Mouse (Mus musculus) liver, adult 2 months (tissue): ENCODE results near the gene Gpsm3. TPM values are rescaled to one million over a fixed set of nuclear protein-coding genes. Genes with fewer than 3 reads are reported as not detected.

ENCODE experiments used
- DNase-seq: peaks from one replicate; pipeline ENCODE4 v3.0.0-alpha.2; 2011; ENCODE audit warnings: low read depth, low spot score; ENCODE audit errors: extremely low read depth
- H3K27ac ChIP-seq: fragments of 200-500 bp; replicated peaks from 2 replicates; pipeline ENCODE4 v1.5.1; 2012; ENCODE audit warnings: low read depth, mild to moderate bottlenecking, control low read depth, inconsistent platforms, low read length; ENCODE audit not compliant: insufficient read depth
- H3K27me3 ChIP-seq: fragments of 200-500 bp; 2 replicates; pipeline ENCODE4 v1.6.1; 2012; ENCODE audit warnings: mild to moderate bottlenecking, moderate library complexity, low read length, inconsistent platforms; ENCODE audit not compliant: control insufficient read depth, insufficient read depth
- H3K36me3 ChIP-seq: fragments of 200-500 bp; 2 replicates; pipeline ENCODE4 v1.6.1; 2012; ENCODE audit warnings: low read length, inconsistent platforms; ENCODE audit not compliant: control insufficient read depth, insufficient read depth
- H3K4me1 ChIP-seq: fragments of 200-500 bp; 2 replicates; pipeline ENCODE4 v1.6.1; 2011; ENCODE audit warnings: low read length; ENCODE audit not compliant: control insufficient read depth, insufficient read depth
- H3K4me3 ChIP-seq: fragments of 200-500 bp; 2 replicates; pipeline ENCODE4 v1.5.1; 2011; ENCODE audit warnings: low read depth, mild to moderate bottlenecking, control low read depth, low read length, moderate library complexity; ENCODE audit not compliant: insufficient read depth
- H3K79me2 ChIP-seq: fragments of 200-500 bp; 2 replicates; pipeline ENCODE4 v1.6.1; 2012; ENCODE audit warnings: inconsistent platforms, mild to moderate bottlenecking, low read length, moderate library complexity; ENCODE audit not compliant: control insufficient read depth, insufficient read depth
- H3K9ac ChIP-seq: fragments of 200-500 bp; 2 replicates; pipeline ENCODE4 v1.6.1; 2012; ENCODE audit warnings: low read depth, mild to moderate bottlenecking, control low read depth, inconsistent platforms, low read length
- CTCF ChIP-seq: fragments of 200-500 bp; IDR thresholded peaks from 2 replicates; pipeline ENCODE4 v1.5.1; 2011; ENCODE audit warnings: low read depth, low read length, control low read depth
- POLR2A ChIP-seq: fragments of 200-500 bp; IDR thresholded peaks from 2 replicates; pipeline ENCODE4 v1.6.1; 2011; ENCODE audit warnings: low read length, control low read depth; ENCODE audit not compliant: insufficient read depth; ENCODE audit errors: extremely low read depth
- WGBS: fragments of 180-500 bp; shearing (Covaris S2); methylation state at CpG from one replicate; pipeline ENCODE4 v1.1.7; 2018; 5-methylcytosine and 5-hydroxymethylcytosine counted together
- polyA plus RNA-seq: library from polyadenylated mRNA; depleted of rRNA; stranded (reverse); fragments of >200 nt; gene quantifications from 2 replicates; pipeline ENCODE4 v1.2.3, GENCODE M21; 2012
- total RNA-seq: library from RNA; depleted of rRNA; stranded (reverse); fragments of >200 nt; gene quantifications from 2 replicates; pipeline ENCODE4 v1.2.3, GENCODE M21; 2014

Gene Gpsm3
- total and polyA plus RNA-seq, 2 experiments, result 0.65 to 3.4 TPM

GRCm38 (mm10) chr17:34628644-34628967 lies 39.0 kb downstream of the Gpsm3 start:
- no peak overlapping the region for H3K9ac ChIP-seq
- 59% methylated on average over 5 of the region's 5 CpGs for WGBS

GRCm38 (mm10) chr17:34629221-34629751 lies 39.7 kb downstream of the Gpsm3 start, which contains the start of gene Prrt1:
Prrt1 (plus strand) TSS chr17:34629533.
- no peak within 1 kb of the TSS for H3K9ac ChIP-seq
- H3K79me2 ChIP-seq, result no peaks in the 10 kb centered on the region
- WGBS, result 44% methylated on average over 16 of the region's 16 CpGs
- no peaks in the 10 kb centered on the region for H3K27me3 ChIP-seq
- no peak for DNase-seq
- H3K4me1 ChIP-seq, result 0 out of 2 replicates have a peak, but pooled peaks cover 5% of the 10 kb centered on the region
- H3K4me3 ChIP-seq, result no peak within 1 kb of the TSS
- peak within 1 kb of the TSS; percentile 82 for H3K27ac ChIP-seq
- H3K36me3 ChIP-seq, result peaks cover 2% of the 10 kb centered on the region; the same call in 1 of the 2 replicates
- no peak for TF ChIP-seq CTCF
- TF ChIP-seq POLR2A, result no peak

More at GRCm38 (mm10) chr17:34628644-34628967, 39.0 kb downstream of the Gpsm3 start:
- no peak for DNase-seq
- Histone ChIP-seq H3K79me2 (no peaks in the 10 kb centered on the region), H3K27me3 (no peaks in the 10 kb centered on the region), H3K4me3 (no peak overlapping the region), H3K4me1 (0 out of 2 replicates have a peak, but pooled peaks cover 5% of the 10 kb centered on the region), H3K36me3 (peaks cover 2% of the 10 kb centered on the region; the same call in 1 of the 2 replicates), H3K27ac (peak overlapping the region; percentile 82)
- no peak for TF ChIP-seq CTCF
- no peak for TF ChIP-seq POLR2A

GRCm38 (mm10) chr17:34629796-34630603 lies 40.4 kb downstream of the Gpsm3 start:
- no peak for DNase-seq
- H3K4me1 ChIP-seq, result 0 out of 2 replicates have a peak, but pooled peaks cover 5% of the 10 kb centered on the region
- H3K4me3 ChIP-seq, result no peak overlapping the region
- no peaks in the 10 kb centered on the region for H3K79me2 ChIP-seq
- no peaks in the 10 kb centered on the region for H3K27me3 ChIP-seq
- TF ChIP-seq POLR2A (no peak), CTCF (no peak)
- no peak overlapping the region for H3K27ac ChIP-seq
- H3K36me3 ChIP-seq, result peaks cover 2% of the 10 kb centered on the region; the same call in 1 of the 2 replicates
- H3K9ac ChIP-seq, result no peak overlapping the region
- WGBS, result 68% methylated on average over 12 of the region's 12 CpGs

GRCm38 (mm10) chr17:34630761-34631301 lies 41.2 kb downstream of the Gpsm3 start:
- H3K36me3 ChIP-seq, result no peaks in the 10 kb centered on the region
- 8% methylated on average over 43 of the region's 48 CpGs for WGBS
- DNase-seq, result no peak
- H3K9ac ChIP-seq, result peak overlapping the region; percentile 48; the same call in 1 of the 2 replicates
- H3K27me3 ChIP-seq, result no peaks in the 10 kb centered on the region
- no peaks in the 10 kb centered on the region for H3K79me2 ChIP-seq
- peak overlapping the region; percentile 22; the same call in 1 of the 2 replicates for H3K4me3 ChIP-seq
- H3K4me1 ChIP-seq, result 0 out of 2 replicates have a peak, but pooled peaks cover 5% of the 10 kb centered on the region
- TF ChIP-seq POLR2A (no peak), CTCF (no peak)
- H3K27ac ChIP-seq, result no peak overlapping the region

DNA sequence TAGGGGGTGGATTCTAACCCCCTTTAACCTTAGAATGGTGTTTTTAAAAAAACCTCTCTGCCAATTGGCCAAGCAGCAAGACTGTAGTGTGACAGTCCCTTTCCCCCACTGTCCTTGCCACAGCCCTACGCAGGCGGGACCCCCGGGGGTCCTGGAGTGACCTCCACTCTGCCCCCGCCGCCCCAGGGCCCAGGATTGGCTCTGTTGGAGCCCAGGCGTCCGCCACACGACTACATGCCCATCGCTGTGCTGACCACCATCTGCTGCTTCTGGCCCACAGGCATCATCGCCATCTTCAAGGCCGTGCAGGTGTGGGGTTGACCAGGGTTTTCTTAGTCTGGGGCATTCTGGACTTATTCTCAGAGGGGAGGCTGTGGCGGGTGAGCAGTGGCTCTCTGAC lies 42.0 kb downstream of the Gpsm3 start:
- TF ChIP-seq CTCF (no peak), POLR2A (no peak)

More for the DNA sequence above, 42.0 kb downstream of the Gpsm3 start:
- Histone ChIP-seq H3K79me2 (no peaks in the 10 kb centered on the region), H3K4me1 (no peaks in the 10 kb centered on the region), H3K36me3 (no peaks in the 10 kb centered on the region), H3K4me3 (no peak overlapping the region), H3K9ac (0 out of 2 replicates have a peak overlapping the region, but pooled peaks have one; percentile 16), H3K27ac (no peak overlapping the region), H3K27me3 (no peaks in the 10 kb centered on the region)
- DNase-seq, result no peak
- 27% methylated on average over 12 of the region's 12 CpGs for WGBS
